Mouse (Mus musculus) thymus, postnatal 0 days (tissue): Measurements from ENCODE around the gene Nell2. TPM values are rescaled to one million over a fixed set of nuclear protein-coding genes. Genes with fewer than 3 reads are reported as not detected.
"Not testable (repeated sequence)": the region's sequence is repeated elsewhere in the genome, so short reads cannot be mapped to it uniquely, and the experiment has no call there.

ENCODE experiments used
- DNase-seq: peaks from one replicate; pipeline ENCODE4 v3.0.0-alpha.2; 2015; ENCODE audit warnings: low spot score
- polyA plus RNA-seq: library from polyadenylated mRNA; unstranded; fragments of >200 nt; fragmentation: Nextera tagmentation; extraction: Ambion mirVana; gene quantifications from 2 replicates; pipeline ENCODE4 v1.2.1, GENCODE M21; 2015

Gene Nell2
- 4.7 and 4.9 TPM in 2 replicates for polyA plus RNA-seq

- no peak for DNase-seq
These were observed at the start of gene Nell2 for GRCm38 (mm10) chr15:95527948-95528861. Gene Nell2, minus strand, starts transcription at chr15:95528559.

DNA sequence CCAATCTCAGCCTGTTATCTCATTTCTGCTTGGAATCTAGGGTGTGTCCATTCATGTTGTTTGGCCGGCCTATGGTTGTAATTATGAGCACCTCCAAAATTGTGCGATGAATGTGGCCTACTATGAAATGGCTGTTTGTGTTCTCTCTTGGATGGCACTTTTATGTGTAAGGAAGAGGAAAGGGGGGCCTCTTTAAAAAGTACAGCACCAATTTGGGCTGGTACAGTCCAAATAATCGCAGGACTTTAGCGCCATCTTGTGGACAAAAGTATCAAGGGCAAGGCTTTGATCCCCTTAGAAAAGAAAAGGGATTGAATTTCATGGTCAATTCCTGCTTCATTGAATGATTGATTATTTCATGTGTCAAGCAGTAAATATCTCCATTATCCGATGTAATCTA is 46.3 kb upstream of the Nell2 start:
- peak; percentile 53 for DNase-seq

DNA sequence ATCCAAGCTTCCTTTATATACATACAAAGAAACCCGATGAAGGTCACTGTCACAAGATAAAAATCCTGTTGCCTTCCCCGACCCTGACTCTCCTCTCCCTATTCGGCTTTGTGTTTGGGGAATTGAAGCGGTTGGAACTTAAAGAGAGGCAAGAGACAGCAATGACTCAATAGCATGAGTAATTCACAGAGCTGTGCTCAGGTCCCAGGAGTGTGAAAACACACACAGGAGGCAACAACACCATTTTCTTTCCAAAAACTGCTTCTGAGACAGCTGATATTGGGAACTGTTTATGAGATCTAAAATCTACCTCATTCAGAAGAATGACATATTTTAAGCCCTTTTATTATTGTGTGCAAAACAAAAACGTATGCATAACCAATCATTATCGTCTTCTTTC is 41.2 kb upstream of the Nell2 start:
- DNase-seq: no peak

- DNase-seq: no peak
These were observed 36.8 kb upstream of the Nell2 start for GRCm38 (mm10) chr15:95565160-95565559.

DNA sequence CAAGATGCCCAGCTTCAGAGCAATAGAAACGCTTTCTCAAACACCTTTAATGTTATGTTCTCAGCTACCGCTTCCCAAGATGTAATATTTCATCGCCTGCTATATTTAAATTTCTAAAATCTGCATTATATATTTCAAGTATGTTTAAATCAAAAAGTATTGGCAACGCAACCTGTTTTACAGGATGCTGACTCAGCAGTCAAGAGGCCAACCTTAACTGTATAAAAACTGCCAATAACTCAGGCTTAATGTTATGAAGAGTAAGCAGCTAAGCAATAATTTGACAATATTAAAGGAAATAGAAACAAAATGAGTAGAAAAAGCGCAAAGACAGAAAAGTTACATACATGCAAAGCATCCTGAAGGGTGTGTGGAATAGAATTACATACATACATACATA is 32.9 kb upstream of the Nell2 start:
- DNase-seq: no peak

GRCm38 (mm10) chr15:95550011-95550410 is 21.7 kb upstream of the Nell2 start:
- DNase-seq: no peak

- DNase-seq: no peak
These were observed 14.3 kb upstream of the Nell2 start for GRCm38 (mm10) chr15:95542632-95543031.

DNA sequence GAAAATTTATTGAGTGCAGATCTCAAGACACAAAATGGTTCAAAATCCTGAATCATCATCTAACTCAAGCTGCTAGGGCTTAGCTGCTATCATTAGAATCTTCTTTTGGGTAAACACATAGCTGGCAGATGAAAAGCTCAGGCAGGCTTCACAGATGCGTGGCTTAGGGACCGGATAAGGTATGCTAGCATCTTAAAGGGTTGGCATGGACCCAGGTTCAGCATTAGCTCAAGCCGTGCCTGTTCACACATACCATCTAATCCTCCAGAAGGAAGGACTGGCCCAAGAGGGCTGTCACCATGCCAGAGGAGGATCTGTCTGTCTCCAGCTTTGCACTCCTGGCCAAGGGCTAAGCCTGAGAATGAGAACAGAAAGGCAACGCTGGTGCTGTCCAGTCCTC is 8.4 kb upstream of the Nell2 start:
- DNase-seq: no peak

GRCm38 (mm10) chr15:95536230-95536629 is 7.9 kb upstream of the Nell2 start:
- DNase-seq: no peak

- no peak for DNase-seq
These were observed 6.3 kb upstream of the Nell2 start for GRCm38 (mm10) chr15:95534644-95535043.

- DNase-seq: no peak
These were observed 855 bp downstream of the Nell2 start for GRCm38 (mm10) chr15:95527461-95527947.

DNA sequence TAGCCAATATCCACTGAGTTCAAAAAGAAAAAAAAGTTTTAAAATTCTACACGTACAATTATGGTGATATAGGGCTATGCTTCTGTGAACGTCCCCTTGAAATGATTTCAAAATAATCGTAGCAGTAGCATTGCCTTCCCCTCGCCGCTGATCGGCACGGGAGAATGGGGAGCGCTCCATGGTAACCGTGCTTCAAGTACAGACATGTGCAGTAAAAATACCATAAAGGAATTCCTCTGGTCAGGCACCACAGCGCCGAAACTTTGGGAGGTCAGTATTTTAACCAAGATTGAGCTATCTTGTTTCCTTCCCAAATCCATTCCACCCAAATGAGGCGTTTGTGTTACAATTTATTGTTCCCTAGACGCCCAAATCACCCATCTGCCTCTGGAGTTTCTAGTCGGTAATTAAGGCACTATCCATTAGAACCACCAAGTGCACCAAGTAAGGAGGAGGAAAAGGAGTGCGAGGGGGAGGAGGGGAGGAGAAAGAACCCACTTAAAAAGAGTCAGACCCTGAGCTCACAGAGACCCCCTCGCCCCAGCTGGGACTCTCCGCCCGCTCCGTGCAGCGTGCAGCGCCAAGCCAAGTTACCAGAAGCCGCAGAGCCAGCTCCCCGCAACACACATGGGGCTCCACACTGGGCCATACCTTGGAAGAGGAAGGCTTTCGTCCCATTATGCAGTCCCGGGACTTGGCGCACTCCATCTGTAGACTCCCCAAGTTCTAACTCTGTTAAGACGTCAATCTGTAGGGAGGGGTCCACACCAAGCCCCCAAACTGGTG is 1.5 kb downstream of the Nell2 start:
- DNase-seq: no peak

DNA sequence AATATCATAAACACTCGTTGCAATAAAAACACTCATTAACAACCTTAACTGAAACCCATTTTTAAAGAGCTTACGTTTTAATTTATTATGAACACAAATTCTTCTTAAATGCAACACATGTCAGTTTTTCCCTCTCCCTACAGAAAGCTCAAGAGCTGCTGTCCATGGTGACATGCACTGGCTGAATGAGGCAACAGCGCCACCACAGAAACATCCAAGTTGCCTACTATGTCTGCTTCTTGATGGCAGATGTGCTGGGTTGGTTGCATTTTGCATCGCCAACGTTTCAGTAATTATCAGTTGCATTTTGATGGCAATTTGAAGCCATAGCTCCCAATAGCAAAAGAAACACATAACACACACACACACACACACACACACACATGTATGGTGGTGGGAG is 2.4 kb downstream of the Nell2 start:
- DNase-seq: no peak

- no peak for DNase-seq
These were observed 10.2 kb downstream of the Nell2 start for GRCm38 (mm10) chr15:95518204-95518603.

DNA sequence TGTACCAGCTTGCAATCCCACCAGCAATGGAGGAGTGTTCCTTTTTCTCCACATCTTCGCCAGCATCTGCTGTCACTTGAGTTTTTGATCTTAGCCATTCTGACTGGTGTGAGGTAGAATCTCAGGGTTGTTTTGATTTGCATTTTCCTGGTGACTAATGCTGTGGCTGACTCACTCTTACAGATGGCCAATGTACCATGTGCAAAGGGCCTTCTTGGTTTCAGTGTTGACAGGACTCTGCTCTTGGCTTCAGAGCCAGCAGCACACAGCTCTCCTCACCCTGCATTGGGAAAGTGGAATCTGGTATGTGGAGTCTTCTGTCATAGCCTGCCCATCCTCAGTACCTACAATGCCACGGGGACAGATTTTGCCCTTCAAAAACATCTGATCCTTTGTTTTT is 15.1 kb downstream of the Nell2 start:
- not testable (repeated sequence) for DNase-seq

GRCm38 (mm10) chr15:95495666-95496065 is 32.7 kb downstream of the Nell2 start:
- no peak for DNase-seq

DNA sequence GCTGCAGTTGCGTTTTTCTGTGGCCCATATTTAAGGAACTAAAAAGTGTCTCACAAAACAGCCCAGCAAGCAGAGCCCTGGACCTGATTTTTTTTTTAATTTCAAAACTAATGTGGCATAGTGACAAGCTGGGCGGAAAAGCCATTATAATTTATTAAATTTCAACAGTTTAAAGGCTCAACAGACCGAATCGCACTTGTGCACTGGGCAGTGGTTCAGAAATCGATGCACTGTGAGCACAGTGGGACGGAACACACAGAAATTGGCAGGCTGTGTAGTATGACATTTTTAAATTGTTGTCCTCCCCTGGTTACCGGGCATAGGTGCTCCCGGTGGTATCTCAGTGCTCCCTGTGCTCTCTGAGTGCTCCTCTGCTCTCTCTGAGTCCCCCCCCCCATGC is 33.2 kb downstream of the Nell2 start:
- DNase-seq: no peak

DNA sequence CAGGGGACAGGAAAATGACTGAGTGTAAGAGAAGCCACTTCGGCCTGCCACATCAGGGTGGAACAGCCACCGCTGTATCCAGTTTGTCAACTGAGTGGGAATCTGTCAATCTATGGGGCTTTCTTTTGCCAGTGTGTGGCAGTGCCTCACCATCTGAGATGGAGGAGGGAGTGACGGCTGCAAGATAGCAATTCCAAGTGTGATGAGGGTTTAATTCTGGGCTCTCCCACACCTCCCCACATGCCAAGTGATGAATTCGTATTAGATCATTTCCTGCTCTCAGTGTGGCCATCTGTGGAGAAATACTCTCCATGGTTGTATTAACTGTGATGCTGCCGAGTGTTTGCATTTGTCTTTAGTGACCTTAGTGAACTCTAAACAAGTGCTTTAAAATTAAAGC is 36.2 kb downstream of the Nell2 start:
- DNase-seq: no peak

DNA sequence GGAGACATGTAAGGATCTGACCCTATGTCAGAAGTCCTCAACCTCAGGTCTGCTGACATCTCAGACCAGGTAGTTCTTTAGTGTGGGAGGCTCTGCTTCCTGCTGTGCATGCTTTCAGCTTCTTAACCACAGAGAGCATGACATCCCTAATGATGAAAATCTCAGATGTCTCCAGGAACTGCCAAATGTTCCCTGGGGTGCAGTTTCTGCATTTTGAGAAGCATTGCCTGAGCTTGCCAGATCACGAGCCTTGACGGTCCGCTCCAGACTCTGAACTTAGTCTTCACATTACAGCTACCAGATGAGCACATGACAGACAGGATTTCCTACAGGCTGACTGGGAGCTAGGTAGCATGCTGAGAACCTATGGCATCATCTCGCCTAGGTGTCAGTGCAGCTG is 39.2 kb downstream of the Nell2 start:
- no peak for DNase-seq

DNA sequence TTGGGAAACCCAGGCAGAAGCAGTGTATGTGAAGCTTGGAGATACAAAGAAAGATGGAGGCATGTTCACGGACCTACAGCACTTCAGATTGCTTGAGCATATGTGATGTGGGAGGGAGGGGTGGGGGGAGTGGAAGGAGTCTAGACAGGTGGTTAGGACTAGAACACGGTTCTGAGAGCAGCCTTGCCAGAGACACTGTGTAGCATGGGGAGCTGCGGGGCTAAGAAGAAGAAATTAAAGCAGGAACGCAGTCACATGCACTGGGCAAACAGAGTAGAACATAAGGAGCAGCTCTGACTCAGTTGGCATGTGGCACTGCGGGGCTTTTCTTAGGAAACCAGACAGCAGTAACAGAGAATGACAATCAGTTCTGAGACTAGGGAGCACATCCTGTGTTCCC is 40.4 kb downstream of the Nell2 start:
- DNase-seq: no peak

DNA sequence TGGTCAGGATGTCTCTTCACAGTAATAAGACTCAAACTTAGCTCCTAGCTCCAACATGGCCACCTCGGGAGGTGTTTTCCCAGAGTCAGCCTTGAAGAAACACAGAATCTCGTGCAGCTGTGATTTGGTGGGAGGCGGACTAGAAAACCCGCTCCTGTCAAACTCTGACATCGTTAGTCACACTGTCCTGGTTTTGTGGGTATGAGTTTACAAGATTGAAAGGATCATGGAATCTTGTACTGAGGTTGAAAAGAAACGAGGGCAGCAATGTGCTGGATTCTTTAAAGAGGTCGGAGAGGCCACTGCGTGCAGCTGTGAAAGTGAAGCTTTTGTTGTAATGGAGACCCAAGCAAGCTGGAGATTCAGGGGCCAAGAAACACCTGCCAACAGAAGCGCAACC is 46.4 kb downstream of the Nell2 start:
- DNase-seq: no peak

DNA sequence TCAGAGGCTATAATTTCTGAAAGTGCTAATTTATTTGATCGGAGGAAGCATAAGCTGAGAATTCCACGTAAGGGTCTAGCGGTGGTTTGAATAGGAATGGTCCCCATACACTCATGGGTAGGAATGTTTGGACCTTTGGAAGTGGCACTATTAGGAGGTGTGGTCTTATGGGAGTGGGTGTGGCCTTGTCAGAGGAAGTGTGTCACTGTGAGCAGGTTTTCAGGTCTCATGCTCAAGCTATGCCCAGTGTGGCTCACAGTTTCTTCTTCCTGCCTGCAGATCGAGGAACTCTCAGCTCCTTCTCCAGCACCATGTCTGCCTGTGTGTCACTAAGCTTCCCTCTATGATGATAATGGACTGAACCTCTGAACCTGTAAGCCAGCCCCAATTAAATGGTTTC is 46.8 kb downstream of the Nell2 start:
- no peak for DNase-seq
